Mouse (Mus musculus) E14TG2a.4 (cell line): Measurements from ENCODE around the gene Notch1.

Source experiments
- H3K27me3 ChIP-seq: 2 replicates; pipeline ENCODE4 v1.6.1; 2014; ENCODE audit warnings: low read length, control low read depth; ENCODE audit not compliant: insufficient read depth
- H3K36me3 ChIP-seq: 2 replicates; pipeline ENCODE4 v1.6.1; 2014; ENCODE audit warnings: low read length, control low read depth; ENCODE audit not compliant: insufficient read depth
- H3K4me1 ChIP-seq: replicated peaks from 2 replicates; pipeline ENCODE4 v1.6.1; 2014; ENCODE audit warnings: low read depth, low read length, control low read depth
- H3K4me3 ChIP-seq: replicated peaks from 2 replicates; pipeline ENCODE4 v1.5.1; 2014; ENCODE audit warnings: mild to moderate bottlenecking, low read length
- H3K9me3 ChIP-seq: 2 replicates; pipeline ENCODE4 v1.6.1; 2014; ENCODE audit warnings: low read length, control low read depth
- CTCF ChIP-seq: conservative IDR thresholded peaks from 2 replicates; pipeline ENCODE4 v1.5.1; 2014; ENCODE audit warnings: low read length
- NANOG ChIP-seq: IDR thresholded peaks from 2 replicates; pipeline ENCODE4 v1.6.1; 2014; ENCODE audit warnings: borderline replicate concordance, low read length, mixed read lengths
- POU5F1 ChIP-seq: IDR thresholded peaks from 2 replicates; pipeline ENCODE4 v1.6.1; 2014; ENCODE audit warnings: low read length, borderline replicate concordance

Notch1 gene

DNA sequence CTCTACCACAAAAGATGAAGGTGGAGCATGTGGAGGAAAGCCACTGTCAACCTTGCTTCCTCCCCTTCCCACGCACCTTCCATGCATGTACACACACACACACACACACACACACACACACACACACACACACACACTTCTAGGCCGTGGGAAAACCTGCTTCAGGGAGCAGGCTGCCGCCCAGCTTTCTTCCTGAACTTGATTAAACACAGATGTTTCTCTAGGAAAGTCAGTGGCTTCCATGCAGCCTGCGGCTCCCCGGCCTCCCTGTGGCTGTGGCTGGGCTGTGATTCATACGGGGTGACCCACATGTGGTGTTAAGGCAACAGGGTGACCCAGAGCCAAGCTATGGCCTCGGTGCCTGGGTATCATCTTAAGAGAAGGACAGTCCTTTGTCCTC lies 22.1 kb downstream of the Notch1 start:
- Histone ChIP-seq H3K4me1 (peaks cover 99% of the 10 kb centered on the region), H3K27me3 (no peaks in the 10 kb centered on the region), H3K36me3 (peaks cover 52% of the 10 kb centered on the region), H3K4me3 (0 out of 2 replicates have a peak overlapping the region, but pooled peaks have one; percentile 17), H3K9me3 (no peaks in the 10 kb centered on the region)
- TF ChIP-seq CTCF (no peak), NANOG (no peak), POU5F1 (no peak)

DNA sequence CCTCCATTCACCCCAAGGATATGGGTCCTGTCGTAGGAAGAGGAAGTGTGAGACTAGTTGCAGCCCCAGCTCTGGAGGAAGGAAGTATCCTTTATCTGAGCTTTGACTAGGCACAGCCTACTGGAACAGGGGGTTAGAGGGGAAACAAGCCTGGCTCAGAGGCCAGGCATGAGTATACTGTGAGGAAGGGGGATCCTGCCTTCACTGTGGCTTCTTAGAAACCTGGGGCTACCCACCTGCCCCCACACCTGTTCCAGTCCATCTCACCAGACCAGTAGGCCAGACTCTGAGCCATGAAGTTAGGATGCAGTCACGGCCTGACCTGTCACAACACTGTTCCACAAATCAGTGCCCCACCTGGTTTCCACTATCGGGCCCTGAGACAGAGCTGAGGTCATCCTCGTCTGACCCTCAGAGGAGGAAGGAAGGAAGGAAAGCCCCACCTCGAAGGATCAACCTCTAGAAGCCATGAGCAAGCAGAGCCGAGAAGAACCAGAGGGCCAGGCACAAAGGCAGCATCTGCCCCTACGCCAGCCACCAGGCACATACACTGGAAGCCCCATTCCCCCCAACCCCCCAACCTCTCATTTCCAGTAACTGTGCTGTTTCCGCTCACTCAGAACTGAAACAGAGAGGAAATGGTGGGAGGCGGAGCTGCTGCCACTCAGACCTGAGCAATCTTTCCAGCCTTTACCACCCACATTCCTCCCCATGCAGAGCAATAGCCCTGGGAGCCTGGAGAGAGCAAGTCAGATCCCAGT lies 23.3 kb downstream of the Notch1 start:
- Histone ChIP-seq H3K4me3 (peak overlapping the region; percentile 53), H3K36me3 (peaks cover 46% of the 10 kb centered on the region), H3K27me3 (no peaks in the 10 kb centered on the region), H3K4me1 (peaks cover 99% of the 10 kb centered on the region), H3K9me3 (no peaks in the 10 kb centered on the region)
- no peak for TF ChIP-seq NANOG
- TF ChIP-seq CTCF, result no peak
- TF ChIP-seq POU5F1, result no peak

DNA sequence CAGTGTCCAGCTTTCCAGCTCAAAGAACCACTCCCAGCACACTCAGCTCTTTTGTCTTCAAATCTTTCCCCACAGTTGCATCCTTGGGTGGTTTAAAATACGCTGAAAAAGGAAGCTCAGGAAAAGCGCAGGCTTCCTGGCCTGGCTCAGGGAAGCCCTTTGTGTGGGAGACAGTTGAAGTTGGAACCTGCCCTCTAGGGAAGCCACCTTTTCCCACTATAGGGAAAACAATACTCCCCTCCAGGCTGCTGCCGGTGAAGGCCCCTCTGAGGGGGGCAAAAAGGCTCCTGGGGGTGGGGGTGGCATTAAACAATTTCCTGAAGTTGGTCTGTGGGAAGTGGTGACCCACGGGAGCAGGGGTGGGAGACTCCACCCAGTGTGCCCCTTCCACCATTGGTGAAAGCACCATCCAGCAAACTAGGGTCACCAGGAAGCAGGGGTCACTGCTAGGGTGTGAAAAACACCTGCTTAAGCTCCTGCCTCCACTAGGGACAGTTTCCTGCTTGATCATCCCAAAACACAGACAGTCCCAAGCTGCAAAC lies 25.6 kb downstream of the Notch1 start:
- H3K4me3 ChIP-seq, result 0 out of 2 replicates have a peak overlapping the region, but pooled peaks have one; percentile 13
- H3K9me3 ChIP-seq, result no peaks in the 10 kb centered on the region
- peaks cover 99% of the 10 kb centered on the region for H3K4me1 ChIP-seq
- peaks cover 27% of the 10 kb centered on the region for H3K36me3 ChIP-seq
- TF ChIP-seq CTCF, result no peak
- TF ChIP-seq POU5F1, result no peak
- TF ChIP-seq NANOG, result no peak
- no peaks in the 10 kb centered on the region for H3K27me3 ChIP-seq

DNA sequence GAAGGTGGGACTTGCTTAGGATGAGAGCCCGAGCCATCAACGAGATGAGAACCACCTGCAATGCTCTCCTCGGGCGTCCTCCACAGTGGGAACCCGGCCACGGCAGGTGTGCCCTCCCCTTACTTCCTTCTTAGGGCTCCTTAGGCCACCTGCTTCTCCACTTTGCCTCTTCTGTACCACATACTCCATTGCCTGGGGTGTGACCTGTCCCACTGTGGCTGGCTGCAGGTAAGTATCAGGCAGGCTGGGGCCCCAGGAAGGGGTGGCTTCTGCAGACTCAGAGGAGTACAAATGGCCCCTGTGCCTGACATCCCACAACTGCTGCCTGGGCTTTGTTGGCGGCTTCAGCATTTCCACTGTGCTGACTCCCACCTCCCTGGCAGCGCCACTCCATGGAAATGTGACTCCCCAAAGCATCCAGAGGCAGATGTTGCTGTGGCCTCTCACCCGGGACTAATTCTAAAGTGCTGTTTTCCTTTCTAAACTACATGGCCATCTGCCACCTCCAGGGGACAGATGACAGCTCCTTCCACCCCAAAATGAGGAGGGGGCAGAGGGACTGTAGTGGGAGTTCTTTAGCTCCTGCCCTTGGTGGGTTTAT lies 27.8 kb downstream of the Notch1 start:
- no peaks in the 10 kb centered on the region for H3K9me3 ChIP-seq

DNA sequence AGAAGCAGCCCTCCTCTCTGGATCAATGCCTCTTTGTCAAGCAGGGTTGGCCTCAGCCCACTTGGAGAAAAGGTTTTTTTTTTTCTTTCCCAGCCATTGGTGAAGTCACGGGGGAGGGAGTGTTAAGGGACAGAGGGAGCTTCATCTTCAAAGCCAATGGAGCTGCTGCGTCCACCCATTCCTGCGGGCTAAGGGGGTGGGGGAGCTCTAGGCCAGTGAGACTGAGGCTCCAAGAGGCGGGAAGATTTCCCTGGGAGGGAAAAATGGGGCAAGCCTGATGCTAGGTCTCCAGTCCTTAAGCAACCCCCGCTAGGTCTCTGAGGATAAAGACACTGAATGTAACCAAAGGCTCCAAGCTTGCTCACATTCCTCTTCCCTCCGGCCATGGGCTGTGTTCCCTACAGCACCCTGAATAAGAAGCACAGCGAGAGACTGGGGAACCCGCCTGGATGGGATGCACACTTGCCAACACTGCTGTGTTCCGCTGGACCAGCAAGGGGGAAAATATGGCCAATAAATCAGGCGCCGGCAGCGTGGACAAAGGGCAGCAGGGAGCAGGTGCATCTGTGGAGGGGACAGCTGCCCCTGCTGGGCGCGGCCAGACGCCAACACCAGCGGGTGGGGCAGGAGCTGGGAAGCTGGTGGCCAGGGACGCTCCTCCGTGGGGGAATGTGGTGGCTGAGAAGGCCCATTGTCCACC lies 29.0 kb downstream of the Notch1 start:
- Histone ChIP-seq H3K4me1 (peaks cover 97% of the 10 kb centered on the region), H3K9me3 (no peaks in the 10 kb centered on the region), H3K27me3 (no peaks in the 10 kb centered on the region), H3K4me3 (peak overlapping the region; percentile 46), H3K36me3 (peaks cover 46% of the 10 kb centered on the region)
- TF ChIP-seq NANOG, result no peak
- TF ChIP-seq CTCF, result no peak
- no peak for TF ChIP-seq POU5F1

More for the DNA sequence above, 27.8 kb downstream of the Notch1 start:
- Histone ChIP-seq H3K4me1 (peaks cover 97% of the 10 kb centered on the region), H3K27me3 (no peaks in the 10 kb centered on the region), H3K36me3 (peaks cover 37% of the 10 kb centered on the region), H3K4me3 (no peak overlapping the region)
- TF ChIP-seq POU5F1, result no peak
- no peak for TF ChIP-seq CTCF
- no peak for TF ChIP-seq NANOG

DNA sequence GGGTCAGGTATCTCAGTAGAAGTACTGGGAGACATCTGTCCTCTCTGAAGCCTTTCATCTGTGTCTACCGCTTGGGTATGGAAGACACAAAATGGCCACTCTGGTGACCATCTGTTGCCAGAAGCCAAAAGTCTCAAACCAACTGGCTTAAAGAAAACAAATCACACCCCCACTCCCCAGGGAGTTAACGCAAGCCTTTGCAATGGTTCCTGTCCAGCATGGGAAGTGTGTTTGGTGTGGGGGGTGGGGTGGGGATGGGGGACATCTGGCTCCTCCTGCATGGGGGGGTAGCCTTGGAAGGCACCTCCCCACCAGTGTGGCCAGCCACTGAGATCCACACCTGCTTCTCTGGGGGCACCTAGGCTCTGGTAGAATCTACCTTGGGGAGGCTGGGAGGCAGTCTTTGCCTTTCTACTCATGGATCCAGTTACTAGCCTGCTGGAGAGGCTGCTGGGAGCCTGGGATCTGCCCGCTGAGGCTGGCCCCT lies 29.6 kb downstream of the Notch1 start:
- H3K4me1 ChIP-seq, result peaks cover 97% of the 10 kb centered on the region
- peak overlapping the region; percentile 46; the same call in 1 of the 2 replicates for H3K4me3 ChIP-seq
- TF ChIP-seq NANOG, result no peak
- H3K9me3 ChIP-seq, result no peaks in the 10 kb centered on the region
- H3K27me3 ChIP-seq, result no peaks in the 10 kb centered on the region
- H3K36me3 ChIP-seq, result peaks cover 52% of the 10 kb centered on the region

DNA sequence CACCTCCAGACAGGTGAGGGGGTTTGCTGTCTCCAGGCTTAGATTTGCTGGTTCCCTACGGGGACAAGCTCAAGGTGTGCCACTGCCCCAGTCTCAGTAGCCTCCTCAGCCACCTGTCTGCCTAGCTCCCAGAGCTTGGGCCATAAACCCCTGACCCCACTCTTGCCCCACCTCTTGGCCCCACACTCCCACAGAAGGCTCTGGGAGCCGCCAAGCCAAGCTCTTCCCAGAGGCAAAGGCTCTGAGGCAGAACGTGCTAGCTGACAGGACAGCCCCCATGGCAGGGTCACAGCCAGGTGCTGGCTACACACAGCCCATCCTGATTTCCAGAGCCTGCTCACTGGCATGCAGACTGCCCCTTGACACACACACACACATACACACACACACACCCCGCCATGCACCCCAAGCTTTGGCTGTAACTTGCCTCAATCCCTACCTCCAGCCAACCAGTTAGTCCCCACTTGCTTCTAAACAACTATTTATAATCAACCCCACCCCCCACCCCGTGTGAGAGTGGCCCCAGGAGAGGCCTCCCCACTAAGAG lies 30.1 kb downstream of the Notch1 start:
- no peak for TF ChIP-seq POU5F1
- TF ChIP-seq CTCF, result no peak
- TF ChIP-seq NANOG, result no peak
- no peaks in the 10 kb centered on the region for H3K9me3 ChIP-seq
- no peaks in the 10 kb centered on the region for H3K27me3 ChIP-seq
- H3K36me3 ChIP-seq, result peaks cover 57% of the 10 kb centered on the region
- peaks cover 95% of the 10 kb centered on the region for H3K4me1 ChIP-seq
- H3K4me3 ChIP-seq, result peak overlapping the region; percentile 29; the same call in 1 of the 2 replicates

DNA sequence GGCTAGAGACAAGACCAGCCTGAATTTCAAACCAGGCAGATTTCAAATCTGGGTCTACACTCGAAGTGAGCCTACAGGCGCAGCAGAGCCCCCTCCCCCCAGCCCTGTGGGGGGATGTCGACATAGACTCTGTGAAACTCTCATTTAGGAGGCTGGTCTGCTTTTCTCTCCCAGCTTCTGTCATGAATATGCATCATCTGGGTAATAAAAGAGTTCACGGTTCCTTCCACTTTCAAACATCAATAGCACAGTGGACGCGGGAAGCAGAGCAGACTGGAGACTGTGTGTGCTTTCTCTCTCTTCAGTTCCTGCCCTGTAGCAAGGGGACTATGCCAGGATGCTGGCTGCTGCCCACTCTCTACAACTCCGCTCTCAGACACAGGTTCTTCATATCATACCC lies 30.8 kb downstream of the Notch1 start:
- Histone ChIP-seq H3K36me3 (peaks cover 63% of the 10 kb centered on the region), H3K4me3 (peak overlapping the region; percentile 29; the same call in 1 of the 2 replicates), H3K4me1 (peaks cover 89% of the 10 kb centered on the region), H3K27me3 (no peaks in the 10 kb centered on the region), H3K9me3 (no peaks in the 10 kb centered on the region)
- TF ChIP-seq POU5F1 (no peak), CTCF (no peak), NANOG (no peak)
